Mouse (Mus musculus): ENCODE results near the gene BC005561. TPM values are rescaled to one million over a fixed set of nuclear protein-coding genes. Genes with fewer than 3 reads are reported as not detected.

Gene BC005561
- polyA plus RNA-seq, 1 experiment from 2014 or later: 9.6 TPM

- DNase-seq (ENCODE audit: low spot score): no peak
- Histone ChIP-seq H3K4me3 (ENCODE audit: low read depth, low read length) (no peak overlapping the region), H3K4me2 (ENCODE audit: low read length) (no peak overlapping the region), H3K27me3 (replicated peaks; ENCODE audit: control insufficient read depth, insufficient read depth, low read length) (no peaks in the 10 kb centered on the region), H3K4me1 (ENCODE audit: control insufficient read depth, insufficient read depth, low read length) (no peaks in the 10 kb centered on the region), H3K36me3 (ENCODE audit: control insufficient read depth, insufficient read depth, low read length) (peaks cover 50% of the 10 kb centered on the region), H3K27ac (ENCODE audit: low read depth, low read length) (no peak overlapping the region), H3K9ac (ENCODE audit: low read length) (no peak overlapping the region), H3K9me3 (replicated peaks; ENCODE audit: control insufficient read depth, low read length) (no peaks in the 10 kb centered on the region)
- ATAC-seq: no peak
- 92% methylated on average over 5 of the region's 5 CpGs for WGBS
Measured at GRCm38 (mm10) chr5:104468586-104468985, 39.6 kb upstream of the BC005561 start.

GRCm38 (mm10) chr5:104470981-104471391 lies 37.2 kb upstream of the BC005561 start:
- Histone ChIP-seq H3K27ac (ENCODE audit: low read depth, low read length) (peak overlapping the region; percentile 30; the same call in 1 of the 2 replicates), H3K36me3 (ENCODE audit: control insufficient read depth, insufficient read depth, low read length) (peaks cover 41% of the 10 kb centered on the region), H3K4me1 (ENCODE audit: control insufficient read depth, insufficient read depth, low read length) (no peaks in the 10 kb centered on the region), H3K9me3 (replicated peaks; ENCODE audit: control insufficient read depth, low read length) (no peaks in the 10 kb centered on the region), H3K4me3 (ENCODE audit: low read depth, low read length) (no peak overlapping the region), H3K27me3 (replicated peaks; ENCODE audit: control insufficient read depth, insufficient read depth, low read length) (no peaks in the 10 kb centered on the region), H3K4me2 (ENCODE audit: low read length) (no peak overlapping the region), H3K9ac (ENCODE audit: low read length) (no peak overlapping the region)
- 67% methylated on average over 5 of the region's 5 CpGs for WGBS
- ATAC-seq (no peak; the same call in 1 of the 2 replicates), DNase-seq (ENCODE audit: low spot score) (peak; percentile 41)

- DNase-seq (ENCODE audit: low spot score): no peak
- H3K4me2 ChIP-seq (ENCODE audit: low read length): no peak overlapping the region
- no peaks in the 10 kb centered on the region for H3K27me3 ChIP-seq (replicated peaks; ENCODE audit: control insufficient read depth, insufficient read depth, low read length)
- H3K36me3 ChIP-seq (ENCODE audit: control insufficient read depth, insufficient read depth, low read length): peaks cover 39% of the 10 kb centered on the region
- no peak overlapping the region for H3K9ac ChIP-seq (ENCODE audit: low read length)
- no peak overlapping the region for H3K27ac ChIP-seq (ENCODE audit: low read depth, low read length)
- H3K9me3 ChIP-seq (replicated peaks; ENCODE audit: control insufficient read depth, low read length): no peaks in the 10 kb centered on the region
- no peaks in the 10 kb centered on the region for H3K4me1 ChIP-seq (ENCODE audit: control insufficient read depth, insufficient read depth, low read length)
- whole genome bisulfite sequencing: 96% methylated on average over 8 of the region's 8 CpGs
- no peak overlapping the region for H3K4me3 ChIP-seq (ENCODE audit: low read depth, low read length)
- no peak for ATAC-seq
Measured at GRCm38 (mm10) chr5:104472371-104472770, 35.8 kb upstream of the BC005561 start.

- H3K27ac ChIP-seq (ENCODE audit: low read depth, low read length): no peak overlapping the region
- no peak for DNase-seq (ENCODE audit: low spot score)
- ATAC-seq: no peak
- no peak overlapping the region for H3K9ac ChIP-seq (ENCODE audit: low read length)
- no peaks in the 10 kb centered on the region for H3K4me1 ChIP-seq (ENCODE audit: control insufficient read depth, insufficient read depth, low read length)
- no peaks in the 10 kb centered on the region for H3K27me3 ChIP-seq (replicated peaks; ENCODE audit: control insufficient read depth, insufficient read depth, low read length)
- H3K4me2 ChIP-seq (ENCODE audit: low read length): no peak overlapping the region
- WGBS: 89% methylated on average over 7 of the region's 7 CpGs
- H3K9me3 ChIP-seq (replicated peaks; ENCODE audit: control insufficient read depth, low read length): no peaks in the 10 kb centered on the region
- H3K36me3 ChIP-seq (ENCODE audit: control insufficient read depth, insufficient read depth, low read length): peaks cover 72% of the 10 kb centered on the region
- H3K4me3 ChIP-seq (ENCODE audit: low read depth, low read length): no peak overlapping the region
Measured at GRCm38 (mm10) chr5:104480367-104480766, 27.8 kb upstream of the BC005561 start.

GRCm38 (mm10) chr5:104482856-104483255 lies 25.3 kb upstream of the BC005561 start:
- peak; percentile 62 for DNase-seq (ENCODE audit: low spot score)
- Histone ChIP-seq H3K9me3 (replicated peaks; ENCODE audit: control insufficient read depth, low read length) (no peaks in the 10 kb centered on the region), H3K27me3 (replicated peaks; ENCODE audit: control insufficient read depth, insufficient read depth, low read length) (no peaks in the 10 kb centered on the region), H3K36me3 (ENCODE audit: control insufficient read depth, insufficient read depth, low read length) (peaks cover 68% of the 10 kb centered on the region), H3K4me3 (ENCODE audit: low read depth, low read length) (no peak overlapping the region), H3K4me2 (ENCODE audit: low read length) (no peak overlapping the region), H3K4me1 (ENCODE audit: control insufficient read depth, insufficient read depth, low read length) (no peaks in the 10 kb centered on the region), H3K9ac (ENCODE audit: low read length) (no peak overlapping the region), H3K27ac (ENCODE audit: low read depth, low read length) (no peak overlapping the region)
- peak; percentile 37; the same call in 1 of the 2 replicates for ATAC-seq
- WGBS: 53% methylated on average over 8 of the region's 8 CpGs

GRCm38 (mm10) chr5:104491561-104491960 lies 16.6 kb upstream of the BC005561 start:
- DNase-seq (ENCODE audit: low spot score): no peak
- H3K36me3 ChIP-seq (ENCODE audit: control insufficient read depth, insufficient read depth, low read length): peaks cover 75% of the 10 kb centered on the region

GRCm38 (mm10) chr5:104504883-104505282 lies 3.3 kb upstream of the BC005561 start:
- Histone ChIP-seq H3K4me3 (ENCODE audit: low read depth, low read length) (no peak overlapping the region), H3K27me3 (replicated peaks; ENCODE audit: control insufficient read depth, insufficient read depth, low read length) (no peaks in the 10 kb centered on the region), H3K36me3 (ENCODE audit: control insufficient read depth, insufficient read depth, low read length) (peaks cover 22% of the 10 kb centered on the region), H3K4me2 (ENCODE audit: low read length) (no peak overlapping the region), H3K9me3 (replicated peaks; ENCODE audit: control insufficient read depth, low read length) (no peaks in the 10 kb centered on the region), H3K4me1 (ENCODE audit: control insufficient read depth, insufficient read depth, low read length) (peaks cover 9% of the 10 kb centered on the region; the same call in 1 of the 2 replicates), H3K9ac (ENCODE audit: low read length) (no peak overlapping the region), H3K27ac (ENCODE audit: low read depth, low read length) (no peak overlapping the region)
- DNase-seq (ENCODE audit: low spot score) (no peak), ATAC-seq (no peak)
- 88% methylated on average over 2 of the region's 2 CpGs for whole genome bisulfite sequencing

More at GRCm38 (mm10) chr5:104491561-104491960, 16.6 kb upstream of the BC005561 start:
- no peak overlapping the region for H3K4me3 ChIP-seq (ENCODE audit: low read depth, low read length)
- H3K27me3 ChIP-seq (replicated peaks; ENCODE audit: control insufficient read depth, insufficient read depth, low read length): no peaks in the 10 kb centered on the region
- 64% methylated on average over 5 of the region's 5 CpGs for WGBS
- H3K4me2 ChIP-seq (ENCODE audit: low read length): no peak overlapping the region
- no peaks in the 10 kb centered on the region for H3K9me3 ChIP-seq (replicated peaks; ENCODE audit: control insufficient read depth, low read length)
- no peak overlapping the region for H3K9ac ChIP-seq (ENCODE audit: low read length)
- H3K4me1 ChIP-seq (ENCODE audit: control insufficient read depth, insufficient read depth, low read length): no peaks in the 10 kb centered on the region
- no peak overlapping the region for H3K27ac ChIP-seq (ENCODE audit: low read depth, low read length)
- ATAC-seq: no peak

GRCm38 (mm10) chr5:104507829-104508194 lies 340 bp upstream of the BC005561 start:
- Histone ChIP-seq H3K9ac (ENCODE audit: low read length) (no peak overlapping the region), H3K4me1 (ENCODE audit: control insufficient read depth, insufficient read depth, low read length) (peaks cover 12% of the 10 kb centered on the region; the same call in 1 of the 2 replicates), H3K4me3 (ENCODE audit: low read depth, low read length) (peak overlapping the region; percentile 85), H3K9me3 (replicated peaks; ENCODE audit: control insufficient read depth, low read length) (no peaks in the 10 kb centered on the region; the same call in 1 of the 2 replicates), H3K4me2 (ENCODE audit: low read length) (peak overlapping the region; percentile 41), H3K36me3 (ENCODE audit: control insufficient read depth, insufficient read depth, low read length) (peaks cover 17% of the 10 kb centered on the region), H3K27ac (ENCODE audit: low read depth, low read length) (no peak overlapping the region), H3K27me3 (replicated peaks; ENCODE audit: control insufficient read depth, insufficient read depth, low read length) (no peaks in the 10 kb centered on the region)
- ATAC-seq: no peak
- no peak for DNase-seq (ENCODE audit: low spot score)
- WGBS: 0% methylated on average over 2 of the region's 2 CpGs

GRCm38 (mm10) chr5:104511211-104511610 lies 3.1 kb downstream of the BC005561 start:
- Histone ChIP-seq H3K4me1 (ENCODE audit: control insufficient read depth, insufficient read depth, low read length) (peaks cover 12% of the 10 kb centered on the region; the same call in 1 of the 2 replicates), H3K27me3 (replicated peaks; ENCODE audit: control insufficient read depth, insufficient read depth, low read length) (no peaks in the 10 kb centered on the region), H3K4me3 (ENCODE audit: low read depth, low read length) (no peak overlapping the region), H3K27ac (ENCODE audit: low read depth, low read length) (no peak overlapping the region), H3K9ac (ENCODE audit: low read length) (no peak overlapping the region), H3K36me3 (ENCODE audit: control insufficient read depth, insufficient read depth, low read length) (no peaks in the 10 kb centered on the region), H3K9me3 (replicated peaks; ENCODE audit: control insufficient read depth, low read length) (peaks cover 16% of the 10 kb centered on the region), H3K4me2 (ENCODE audit: low read length) (no peak overlapping the region)
- WGBS: 96% methylated on average over 3 of the region's 3 CpGs
- DNase-seq (ENCODE audit: low spot score) (no peak), ATAC-seq (no peak)

Measured in forebrain, embryonic 14.5 days (tissue).